Mouse (Mus musculus) liver, embryonic 12.5 days (tissue): ENCODE results near the gene Cog6. TPM values are rescaled to one million over a fixed set of nuclear protein-coding genes. Genes with fewer than 3 reads are reported as not detected.

Experiments
- ATAC-seq: fragments of 200-750 bp; cut with Nextera tagmentation; 2 replicates; pipeline ENCODE4 v1.8.0; 2017; ENCODE audit warnings: moderate number of reproducible peaks, mild to moderate bottlenecking, moderate library complexity
- H3K27ac ChIP-seq: fragments of 300-500 bp; sonication (generic); 2 replicates; pipeline ENCODE4 v1.5.1; 2016; ENCODE audit warnings: mild to moderate bottlenecking
- H3K27me3 ChIP-seq: fragments of 300-500 bp; sonication (generic); replicated peaks from 2 replicates; pipeline ENCODE4 v1.6.1; 2016; ENCODE audit warnings: mild to moderate bottlenecking, moderate library complexity
- H3K36me3 ChIP-seq: fragments of 300-500 bp; sonication (generic); 2 replicates; pipeline ENCODE4 v1.6.1; 2016; ENCODE audit warnings: mild to moderate bottlenecking, moderate library complexity
- H3K4me1 ChIP-seq: fragments of 300-500 bp; sonication (generic); 2 replicates; pipeline ENCODE4 v1.6.1; 2016
- H3K4me2 ChIP-seq: fragments of 300-500 bp; sonication (generic); 2 replicates; pipeline ENCODE4 v1.6.1; 2016; ENCODE audit warnings: mild to moderate bottlenecking, moderate library complexity
- H3K4me3 ChIP-seq: fragments of 300-500 bp; sonication (generic); 2 replicates; pipeline ENCODE4 v1.5.1; 2016; ENCODE audit warnings: mild to moderate bottlenecking, moderate library complexity
- H3K9ac ChIP-seq: fragments of 300-500 bp; sonication (generic); 2 replicates; pipeline ENCODE4 v1.6.1; 2016; ENCODE audit warnings: mild to moderate bottlenecking, moderate library complexity
- H3K9me3 ChIP-seq: fragments of 300-500 bp; sonication (generic); replicated peaks from 2 replicates; pipeline ENCODE4 v1.6.1; 2016; ENCODE audit warnings: mild to moderate bottlenecking, moderate library complexity
- WGBS: fragments of 180-500 bp; shearing (Covaris S2); methylation state at CpG from one replicate; pipeline ENCODE4 v1.1.7; 2016; ENCODE audit not compliant: insufficient replicate concordance; 5-methylcytosine and 5-hydroxymethylcytosine counted together
- polyA plus RNA-seq: library from polyadenylated mRNA; unstranded; fragments of >200 nt; fragmentation: Nextera tagmentation; extraction: Ambion mirVana; gene quantifications from 2 replicates; pipeline ENCODE4 v1.2.1, GENCODE M21; 2016

The Cog6 gene
- polyA plus RNA-seq, result 19.2 and 21.5 TPM in 2 replicates

- peak; percentile 95 for ATAC-seq
Observed at GRCm38 (mm10) chr3:53016436-53017340, at the start of gene Cog6. Gene Cog6, minus strand, starts transcription at chr3:53017237.

GRCm38 (mm10) chr3:53066095-53066372 is 49.0 kb upstream of the Cog6 start:
- H3K4me2 ChIP-seq, result no peak overlapping the region
- no peaks in the 10 kb centered on the region for H3K27me3 ChIP-seq
- H3K9ac ChIP-seq, result no peak overlapping the region
- WGBS, result 68% methylated on average over 4 of the region's 4 CpGs
- H3K4me1 ChIP-seq, result no peaks in the 10 kb centered on the region
- no peak for ATAC-seq
- H3K9me3 ChIP-seq, result no peaks in the 10 kb centered on the region
- no peaks in the 10 kb centered on the region for H3K36me3 ChIP-seq
- no peak overlapping the region for H3K4me3 ChIP-seq
- no peak overlapping the region for H3K27ac ChIP-seq

More at GRCm38 (mm10) chr3:53016436-53017340, at the start of gene Cog6:
- Histone ChIP-seq H3K27me3 (peaks cover 3% of the 10 kb centered on the region; the same call in 1 of the 2 replicates), H3K27ac (peak within 1 kb of the TSS; percentile 81), H3K4me2 (peak within 1 kb of the TSS; percentile 80), H3K9ac (peak within 1 kb of the TSS; percentile 74), H3K4me1 (peaks cover 5% of the 10 kb centered on the region), H3K9me3 (no peaks in the 10 kb centered on the region), H3K36me3 (peaks cover 12% of the 10 kb centered on the region), H3K4me3 (peak within 1 kb of the TSS; percentile 85)
- WGBS, result 4% methylated on average over 53 of the region's 53 CpGs

GRCm38 (mm10) chr3:53065267-53066094 is 48.4 kb upstream of the Cog6 start:
- no peaks in the 10 kb centered on the region for H3K36me3 ChIP-seq
- WGBS, result 75% methylated on average over 13 of the region's 13 CpGs
- no peak for ATAC-seq
- no peaks in the 10 kb centered on the region for H3K9me3 ChIP-seq
- H3K4me1 ChIP-seq, result no peaks in the 10 kb centered on the region
- no peaks in the 10 kb centered on the region for H3K27me3 ChIP-seq
- no peak overlapping the region for H3K27ac ChIP-seq
- H3K9ac ChIP-seq, result no peak overlapping the region
- no peak overlapping the region for H3K4me2 ChIP-seq
- no peak overlapping the region for H3K4me3 ChIP-seq

- WGBS, result 50% methylated on average over 13 of the region's 13 CpGs
- Histone ChIP-seq H3K27me3 (no peaks in the 10 kb centered on the region), H3K4me1 (no peaks in the 10 kb centered on the region), H3K36me3 (no peaks in the 10 kb centered on the region), H3K9ac (no peak overlapping the region), H3K4me3 (no peak overlapping the region), H3K9me3 (no peaks in the 10 kb centered on the region), H3K27ac (no peak overlapping the region), H3K4me2 (no peak overlapping the region)
- no peak for ATAC-seq
Observed at GRCm38 (mm10) chr3:53063423-53064147, 46.5 kb upstream of the Cog6 start.

GRCm38 (mm10) chr3:53059959-53060358 is 42.9 kb upstream of the Cog6 start:
- H3K9me3 ChIP-seq, result no peaks in the 10 kb centered on the region
- no peak overlapping the region for H3K4me3 ChIP-seq
- H3K27me3 ChIP-seq, result no peaks in the 10 kb centered on the region
- ATAC-seq, result no peak
- no peaks in the 10 kb centered on the region for H3K36me3 ChIP-seq
- no peaks in the 10 kb centered on the region for H3K4me1 ChIP-seq
- no peak overlapping the region for H3K4me2 ChIP-seq
- 70% methylated on average over 2 of the region's 2 CpGs for WGBS
- no peak overlapping the region for H3K27ac ChIP-seq
- H3K9ac ChIP-seq, result no peak overlapping the region

GRCm38 (mm10) chr3:53056430-53056829 is 39.4 kb upstream of the Cog6 start:
- Histone ChIP-seq H3K9me3 (no peaks in the 10 kb centered on the region), H3K4me2 (no peak overlapping the region), H3K36me3 (no peaks in the 10 kb centered on the region), H3K4me3 (no peak overlapping the region), H3K27ac (no peak overlapping the region), H3K9ac (no peak overlapping the region), H3K4me1 (no peaks in the 10 kb centered on the region), H3K27me3 (no peaks in the 10 kb centered on the region)
- ATAC-seq, result no peak
- 72% methylated on average over 10 of the region's 10 CpGs for whole genome bisulfite sequencing

GRCm38 (mm10) chr3:53052385-53052784 is 35.3 kb upstream of the Cog6 start:
- Histone ChIP-seq H3K36me3 (no peaks in the 10 kb centered on the region), H3K4me2 (no peak overlapping the region), H3K4me3 (no peak overlapping the region), H3K27me3 (no peaks in the 10 kb centered on the region), H3K9ac (no peak overlapping the region), H3K9me3 (no peaks in the 10 kb centered on the region), H3K4me1 (no peaks in the 10 kb centered on the region), H3K27ac (no peak overlapping the region)
- 67% methylated on average over 8 of the region's 8 CpGs for WGBS
- no peak for ATAC-seq

- H3K4me1 ChIP-seq, result peaks cover under 1% of the 10 kb centered on the region; the same call in 1 of the 2 replicates
- no peak overlapping the region for H3K27ac ChIP-seq
- no peak for ATAC-seq
- no peak overlapping the region for H3K4me2 ChIP-seq
- H3K9ac ChIP-seq, result no peak overlapping the region
- 62% methylated on average over 6 of the region's 6 CpGs for WGBS
- no peaks in the 10 kb centered on the region for H3K9me3 ChIP-seq
- H3K4me3 ChIP-seq, result no peak overlapping the region
- peaks cover 25% of the 10 kb centered on the region for H3K27me3 ChIP-seq
- H3K36me3 ChIP-seq, result no peaks in the 10 kb centered on the region
Observed at GRCm38 (mm10) chr3:53046371-53046770, 29.3 kb upstream of the Cog6 start.

- ATAC-seq, result no peak
- peaks cover 32% of the 10 kb centered on the region for H3K27me3 ChIP-seq
- no peak overlapping the region for H3K9ac ChIP-seq
- no peaks in the 10 kb centered on the region for H3K36me3 ChIP-seq
- H3K4me1 ChIP-seq, result peaks cover 3% of the 10 kb centered on the region
- 55% methylated on average over 4 of the region's 4 CpGs for WGBS
- no peak overlapping the region for H3K27ac ChIP-seq
- no peaks in the 10 kb centered on the region for H3K9me3 ChIP-seq
- no peak overlapping the region for H3K4me2 ChIP-seq
- H3K4me3 ChIP-seq, result no peak overlapping the region
Observed at GRCm38 (mm10) chr3:53045697-53046096, 28.7 kb upstream of the Cog6 start.

GRCm38 (mm10) chr3:53044682-53045299 is 27.8 kb upstream of the Cog6 start:
- 68% methylated on average over 11 of the region's 11 CpGs for WGBS
- Histone ChIP-seq H3K4me1 (peaks cover 3% of the 10 kb centered on the region), H3K36me3 (no peaks in the 10 kb centered on the region), H3K27ac (no peak overlapping the region), H3K4me2 (no peak overlapping the region), H3K9me3 (no peaks in the 10 kb centered on the region), H3K27me3 (peaks cover 41% of the 10 kb centered on the region), H3K4me3 (no peak overlapping the region), H3K9ac (no peak overlapping the region)
- no peak for ATAC-seq

- no peak overlapping the region for H3K4me2 ChIP-seq
- no peak overlapping the region for H3K4me3 ChIP-seq
- H3K9ac ChIP-seq, result no peak overlapping the region
- no peaks in the 10 kb centered on the region for H3K9me3 ChIP-seq
- H3K27ac ChIP-seq, result no peak overlapping the region
- 69% methylated on average over 7 of the region's 7 CpGs for WGBS
- H3K4me1 ChIP-seq, result peaks cover 3% of the 10 kb centered on the region
- ATAC-seq, result no peak
- H3K36me3 ChIP-seq, result no peaks in the 10 kb centered on the region
- peaks cover 43% of the 10 kb centered on the region for H3K27me3 ChIP-seq
Observed at GRCm38 (mm10) chr3:53044238-53044637, 27.2 kb upstream of the Cog6 start.
